Mouse (Mus musculus): ENCODE results near the gene Fbxl16.
A peak's percentile ranks its signal among the peaks of the same experiment; 100 is the strongest.

Gene Fbxl16

DNA sequence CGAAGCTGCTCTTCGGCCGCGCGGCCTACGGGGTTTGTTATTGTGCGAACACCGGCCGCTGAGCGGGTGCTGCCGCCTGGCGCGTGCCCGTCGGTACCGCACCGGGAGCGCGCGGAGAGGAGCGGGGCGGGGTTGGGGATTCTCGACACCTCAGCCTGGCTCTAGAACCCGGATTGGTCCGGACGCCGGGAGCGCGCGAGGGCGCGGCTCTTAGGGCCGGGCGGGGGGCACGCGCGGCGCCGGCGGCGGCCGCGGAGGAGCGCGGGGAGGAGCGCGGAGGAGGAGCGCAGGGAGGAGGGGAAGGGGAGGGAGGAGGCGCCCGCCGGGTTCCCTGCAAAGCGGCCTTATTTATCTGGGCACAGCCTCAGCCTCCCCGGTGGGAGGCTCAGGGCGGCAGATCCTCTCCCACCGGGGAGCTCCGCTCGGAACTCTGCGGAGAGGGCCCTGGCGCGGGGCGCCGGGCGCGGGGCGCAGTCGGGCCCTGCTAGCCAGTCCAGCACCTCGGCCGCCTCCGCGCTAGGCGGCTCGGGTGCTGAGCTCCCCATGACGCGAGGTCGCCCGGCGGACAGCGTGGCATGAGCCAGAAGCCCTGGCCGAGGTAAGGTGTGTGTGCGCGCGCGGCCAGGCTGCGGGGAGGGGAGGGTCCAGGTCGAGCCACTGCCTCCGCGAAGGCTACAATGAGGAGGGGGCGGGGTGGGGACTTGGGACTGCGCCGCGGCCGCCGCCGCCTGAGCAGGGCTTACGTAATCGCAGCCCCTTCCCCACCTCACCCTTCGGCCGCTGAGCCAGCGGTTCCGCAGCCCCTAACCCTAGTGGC lies at the start of gene Fbxl16:
Fbxl16 (plus strand) TSS at position 297 of the 817 bp plus-strand sequence.
- peak; percentile 76 for DNase-seq (ENCODE audit: low spot score)

DNA sequence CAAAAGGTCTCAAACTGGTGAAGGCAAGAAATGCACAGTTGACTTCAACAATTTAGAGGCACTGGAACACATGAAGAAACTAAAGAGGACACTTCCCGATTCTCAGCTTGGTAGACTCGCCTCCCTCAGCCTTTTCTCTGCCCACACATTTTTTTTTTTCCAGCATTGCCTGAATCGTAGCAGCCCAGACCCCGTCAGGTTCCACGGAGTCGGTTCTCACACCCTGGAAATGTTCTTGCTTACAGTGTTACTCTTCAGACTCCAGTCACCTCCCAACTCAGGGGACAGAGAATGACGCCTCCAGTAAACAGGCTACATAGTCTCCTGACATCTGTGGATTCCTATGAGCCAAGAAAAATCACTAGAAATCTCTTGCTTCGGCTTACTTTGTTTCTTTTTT lies 48.7 kb upstream of the Fbxl16 start:
- DNase-seq (ENCODE audit: low spot score), result no peak

DNA sequence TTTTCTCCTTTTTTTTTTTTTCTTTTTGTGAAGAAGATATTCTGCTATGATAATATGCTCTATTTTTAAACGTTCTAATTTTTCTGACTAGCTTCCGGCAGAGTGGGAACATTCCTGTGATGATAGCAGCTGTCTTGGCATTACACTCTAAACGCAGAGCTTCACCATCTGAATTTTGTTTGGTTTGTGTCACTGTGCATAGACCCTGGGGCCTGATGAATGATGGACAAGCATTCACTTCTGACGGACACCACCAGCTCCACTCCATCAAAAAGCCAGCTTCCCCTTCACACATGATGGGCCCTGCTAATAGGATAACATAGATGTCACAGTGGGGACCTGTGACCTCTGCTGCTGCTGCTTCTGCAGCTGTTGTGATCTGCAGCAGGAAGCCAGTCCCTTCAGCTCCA lies 47.3 kb upstream of the Fbxl16 start:
- no peak for DNase-seq (ENCODE audit: low spot score)

DNA sequence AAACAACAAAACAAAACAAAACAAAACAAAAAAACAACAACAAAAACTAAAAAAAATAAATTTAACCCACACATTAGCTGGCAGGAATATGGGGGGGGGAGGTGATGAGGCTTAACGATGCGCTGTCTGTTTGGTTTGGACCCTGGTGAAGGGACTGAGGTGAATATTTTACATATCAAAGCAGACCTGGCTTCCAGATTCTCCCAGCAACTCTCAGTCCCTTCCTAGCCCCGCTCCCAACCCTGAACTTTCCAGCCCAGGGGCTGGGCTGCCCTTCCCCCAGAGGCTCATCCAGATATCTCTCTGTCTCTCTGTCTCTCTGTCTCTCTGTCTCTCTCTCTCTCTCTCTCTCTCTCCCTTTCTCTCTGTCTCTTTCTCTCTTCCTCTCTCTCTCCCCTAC lies 46.3 kb upstream of the Fbxl16 start:
- DNase-seq (ENCODE audit: low spot score), result no peak

DNA sequence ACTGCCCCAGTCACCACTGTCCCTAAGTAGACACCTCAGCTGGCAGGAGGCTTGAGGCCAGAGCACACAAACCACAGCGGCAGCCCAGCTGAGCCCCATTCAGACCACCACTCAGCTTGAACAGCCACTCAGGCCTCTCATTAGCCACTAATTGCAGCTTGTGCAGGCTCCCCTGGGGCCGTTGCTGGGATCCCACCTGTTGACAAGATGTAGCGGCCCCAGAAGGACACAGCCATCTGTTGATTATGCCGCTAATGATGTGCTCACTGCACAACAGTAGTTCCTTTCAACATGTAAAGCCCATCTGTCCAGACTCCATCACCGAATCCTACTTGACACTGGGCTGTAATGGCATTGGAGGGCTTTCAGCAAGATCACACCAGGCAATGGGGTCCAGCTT lies 43.0 kb upstream of the Fbxl16 start:
- DNase-seq (ENCODE audit: low spot score), result no peak

DNA sequence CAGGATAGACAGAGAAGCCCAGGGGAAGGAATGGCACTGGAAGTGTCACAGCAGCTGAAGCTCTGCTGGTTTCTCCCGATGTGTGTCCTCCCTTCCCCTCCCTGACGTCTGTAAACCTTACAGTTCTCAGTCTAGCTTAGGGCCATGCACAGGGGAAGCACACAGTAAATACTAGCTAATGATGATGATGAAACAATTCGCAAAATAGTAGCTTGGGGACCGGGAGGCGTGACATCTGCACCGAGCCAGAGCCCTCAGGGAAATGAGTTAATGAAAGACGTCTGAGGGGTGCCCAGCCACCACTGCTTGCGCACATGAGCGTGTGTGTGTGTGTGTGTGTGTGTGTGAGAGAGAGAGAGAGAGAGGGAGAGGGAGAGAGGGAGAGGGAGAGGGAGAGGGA lies 39.6 kb upstream of the Fbxl16 start:
- no peak for DNase-seq (ENCODE audit: low spot score)

DNA sequence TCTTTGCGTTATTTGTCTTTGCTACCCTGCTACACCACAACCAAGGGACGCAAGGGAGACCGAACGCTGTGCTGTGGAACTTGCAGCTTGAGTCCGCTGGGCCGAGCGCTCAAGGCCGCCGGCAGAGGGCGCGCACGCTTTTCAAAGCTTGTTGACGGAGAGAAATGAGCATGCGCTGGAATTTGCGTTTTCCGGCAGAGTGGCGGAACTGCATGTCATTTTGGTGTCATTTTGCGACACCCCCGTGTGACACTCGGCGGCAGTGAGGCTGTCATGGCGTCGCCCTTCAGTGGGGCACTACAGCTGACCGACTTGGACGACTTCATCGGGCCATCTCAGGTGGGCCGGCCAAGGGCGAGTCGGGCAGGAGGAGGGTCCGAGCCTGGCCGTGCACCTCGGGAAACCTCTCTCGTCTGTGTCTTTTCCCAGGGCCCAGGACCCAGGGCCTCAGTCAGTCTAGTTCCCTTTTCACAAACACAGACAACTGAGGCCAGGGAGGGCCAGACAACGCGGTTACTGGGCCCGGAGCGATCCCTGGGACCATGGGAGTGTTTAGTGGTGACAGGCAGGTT lies 35.2 kb upstream of the Fbxl16 start, which contains the start of gene Narfl:
Narfl (plus strand) TSS at position 228 of the 572 bp plus-strand sequence.
- peak; percentile 99 for DNase-seq (ENCODE audit: low spot score)

DNA sequence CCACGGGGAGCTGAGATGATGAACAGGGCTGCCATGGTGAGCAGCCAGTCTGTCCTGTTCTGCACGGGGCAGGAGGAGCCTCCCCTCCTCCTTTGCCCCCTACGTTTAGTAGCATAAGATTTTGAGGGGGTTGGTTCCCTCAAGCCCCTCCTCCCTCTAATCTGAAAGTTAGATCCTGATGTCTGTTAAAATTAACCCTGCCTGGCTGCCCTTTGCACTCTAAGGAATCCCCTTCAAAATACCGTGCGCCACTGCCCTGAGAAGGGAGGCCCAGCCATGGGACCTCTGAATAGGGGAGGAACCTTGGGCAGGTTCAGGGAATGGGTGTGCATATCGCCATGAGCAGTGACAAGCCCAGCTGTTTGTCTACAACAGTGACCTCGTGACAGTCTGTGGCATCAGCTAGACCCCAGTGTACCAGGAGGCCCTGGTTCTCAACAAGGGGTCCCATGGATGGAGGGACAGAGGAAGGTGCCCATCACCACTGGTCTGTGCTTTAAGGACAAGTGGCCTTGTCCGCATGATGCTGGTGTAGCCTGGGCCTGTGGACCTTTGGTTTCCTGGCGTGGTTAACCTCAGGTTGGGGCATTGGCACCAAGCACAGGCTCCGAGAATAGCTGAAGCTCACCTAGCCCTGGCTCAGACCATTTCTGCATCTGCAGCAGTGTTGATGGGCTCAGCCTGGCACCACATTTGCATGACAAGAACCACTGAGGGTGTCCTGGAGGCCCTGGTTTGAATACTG lies 33.4 kb upstream of the Fbxl16 start:
- DNase-seq (ENCODE audit: low spot score), result no peak

DNA sequence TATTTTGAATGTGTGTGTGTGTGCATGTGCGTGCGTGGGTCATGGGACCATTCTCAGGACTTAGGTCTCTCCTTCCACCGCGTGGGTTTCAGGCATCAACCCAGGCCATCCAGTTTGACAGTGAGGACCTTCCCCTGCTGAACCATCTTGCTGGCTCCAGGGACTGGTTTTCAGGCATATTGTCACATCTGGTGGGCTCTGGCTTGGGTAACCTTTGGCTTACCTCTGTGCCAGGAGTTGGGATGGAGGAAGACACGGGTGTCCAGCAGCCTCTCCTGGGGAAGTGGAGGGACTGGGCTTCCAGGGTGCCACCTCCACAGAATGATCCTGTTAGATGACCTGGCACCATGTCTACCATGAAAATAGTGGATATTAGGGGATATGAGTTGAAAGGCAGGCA lies 30.9 kb upstream of the Fbxl16 start:
- DNase-seq (ENCODE audit: low spot score), result no peak

DNA sequence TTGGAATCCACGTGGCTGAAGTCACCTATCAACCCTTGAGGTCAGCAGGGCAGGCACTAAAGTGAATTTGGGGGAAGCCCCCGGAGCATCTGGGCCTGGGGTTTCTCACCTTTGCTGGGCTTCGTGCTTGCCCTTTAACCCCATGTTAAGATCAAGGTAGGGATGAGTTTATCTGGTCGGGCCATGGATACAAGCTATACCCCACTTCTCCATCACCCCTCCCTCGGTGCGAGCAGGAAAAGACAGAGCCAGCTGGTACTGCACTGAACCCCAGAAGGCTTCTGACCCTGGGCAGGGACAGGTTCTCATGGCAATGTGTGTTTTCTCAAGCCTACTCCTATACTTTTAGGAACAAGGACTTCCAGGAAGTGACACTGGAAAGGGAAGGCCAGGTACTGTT lies 27.5 kb upstream of the Fbxl16 start:
- no peak for DNase-seq (ENCODE audit: low spot score)

DNA sequence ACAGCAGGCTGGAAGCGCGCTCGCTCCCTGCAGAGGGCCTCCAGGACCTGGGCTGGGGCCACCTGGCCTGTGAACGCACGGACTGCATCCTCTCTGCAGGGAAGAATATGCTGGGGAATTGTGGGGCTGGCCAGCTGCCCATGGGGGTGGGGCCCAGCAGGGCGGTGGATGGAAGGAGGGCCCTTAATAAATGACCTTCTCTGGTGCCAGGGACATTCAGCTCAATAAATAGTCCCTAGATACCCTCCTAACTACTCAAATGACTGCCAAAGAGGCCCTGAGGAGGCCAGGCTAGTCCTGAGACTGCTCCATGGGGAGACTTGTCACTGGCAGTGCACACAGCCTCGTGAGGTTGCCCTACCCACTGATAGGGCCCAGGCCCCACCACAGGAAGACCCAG lies 25.8 kb upstream of the Fbxl16 start:
- DNase-seq (ENCODE audit: low spot score), result peak; percentile 71

DNA sequence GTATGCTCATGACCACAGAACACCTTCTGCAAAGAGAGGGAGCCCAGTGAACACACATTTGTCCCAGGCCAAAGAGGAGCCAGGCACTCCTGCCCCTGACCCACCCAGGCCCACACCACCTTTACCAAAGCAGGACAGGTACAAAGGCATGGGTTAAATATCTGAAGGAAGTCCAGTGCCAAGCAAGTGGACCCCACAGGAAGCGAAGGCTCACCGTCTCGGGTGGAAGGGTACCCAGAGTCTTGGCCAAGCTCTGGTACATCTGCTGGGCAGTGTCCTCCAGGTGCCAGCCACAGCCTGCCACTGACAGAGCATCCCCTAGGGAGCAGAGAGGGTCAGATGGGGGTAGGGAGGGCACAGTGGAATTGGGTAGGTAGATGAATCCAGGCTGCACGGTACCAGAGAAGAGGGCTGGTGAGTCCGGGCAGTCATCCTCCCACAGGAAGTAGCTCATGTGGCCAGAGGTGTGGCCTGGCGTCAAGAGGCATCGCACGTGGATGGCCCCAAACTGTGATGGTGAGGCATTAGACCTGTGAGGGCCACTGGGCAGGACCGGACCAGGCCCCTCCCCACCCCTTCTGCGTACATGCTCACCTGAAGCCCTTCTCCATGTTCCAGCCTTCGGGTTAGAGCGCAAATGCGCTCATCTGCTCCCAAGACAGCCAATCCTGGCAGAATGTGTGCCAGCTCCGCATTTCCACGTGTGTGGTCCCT lies 24.9 kb upstream of the Fbxl16 start:
- no peak for DNase-seq (ENCODE audit: low spot score)

DNA sequence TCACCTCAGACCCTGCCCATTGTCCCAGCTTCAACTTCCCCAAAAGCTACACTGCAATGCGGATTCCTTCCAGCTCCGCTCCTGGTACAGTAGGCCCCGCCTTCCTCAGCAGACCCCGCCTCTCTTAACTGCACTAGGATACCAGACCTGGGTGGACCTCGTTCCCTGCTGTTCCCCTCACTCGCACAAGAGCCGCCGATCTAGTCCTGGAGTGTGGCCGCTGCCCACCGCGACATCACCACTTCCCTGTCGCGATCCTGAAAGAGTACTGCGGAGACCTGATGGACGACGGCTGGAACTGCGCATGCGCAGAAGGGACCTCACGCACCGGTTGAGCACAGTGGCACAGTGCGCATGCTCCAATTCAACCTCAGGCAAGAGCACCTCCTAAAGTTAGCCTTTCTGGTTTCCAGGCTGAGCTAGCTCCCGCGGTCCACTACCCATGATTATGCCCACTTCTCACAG lies 23.6 kb upstream of the Fbxl16 start, which contains the start of gene Haghl:
Haghl (minus strand) TSS at position 393 of the 465 bp plus-strand sequence.
- peak; percentile 97 for DNase-seq (ENCODE audit: low spot score)

DNA sequence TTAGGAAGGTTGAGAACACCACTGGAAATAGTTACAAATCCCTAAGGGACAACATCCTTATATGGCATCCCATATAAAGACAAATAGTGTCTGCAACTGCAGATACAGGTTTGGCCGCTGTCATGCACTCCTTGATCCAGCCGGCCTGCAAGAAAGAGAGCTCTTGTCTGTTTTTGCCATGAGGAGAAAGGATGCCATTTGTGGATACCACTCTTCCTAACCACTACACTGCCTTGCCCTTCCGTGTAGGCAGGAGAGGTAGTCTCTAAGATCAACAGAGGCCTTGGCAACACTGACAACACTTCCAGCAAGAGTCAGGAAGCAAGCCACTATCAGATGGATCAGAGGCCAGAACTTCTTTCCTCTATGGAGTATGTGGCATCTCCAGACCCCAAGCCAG lies 22.6 kb upstream of the Fbxl16 start, which contains the start of gene Ccdc78:
Ccdc78 (plus strand) TSS at position 301 of the 400 bp plus-strand sequence.
- no peak for DNase-seq (ENCODE audit: low spot score)

DNA sequence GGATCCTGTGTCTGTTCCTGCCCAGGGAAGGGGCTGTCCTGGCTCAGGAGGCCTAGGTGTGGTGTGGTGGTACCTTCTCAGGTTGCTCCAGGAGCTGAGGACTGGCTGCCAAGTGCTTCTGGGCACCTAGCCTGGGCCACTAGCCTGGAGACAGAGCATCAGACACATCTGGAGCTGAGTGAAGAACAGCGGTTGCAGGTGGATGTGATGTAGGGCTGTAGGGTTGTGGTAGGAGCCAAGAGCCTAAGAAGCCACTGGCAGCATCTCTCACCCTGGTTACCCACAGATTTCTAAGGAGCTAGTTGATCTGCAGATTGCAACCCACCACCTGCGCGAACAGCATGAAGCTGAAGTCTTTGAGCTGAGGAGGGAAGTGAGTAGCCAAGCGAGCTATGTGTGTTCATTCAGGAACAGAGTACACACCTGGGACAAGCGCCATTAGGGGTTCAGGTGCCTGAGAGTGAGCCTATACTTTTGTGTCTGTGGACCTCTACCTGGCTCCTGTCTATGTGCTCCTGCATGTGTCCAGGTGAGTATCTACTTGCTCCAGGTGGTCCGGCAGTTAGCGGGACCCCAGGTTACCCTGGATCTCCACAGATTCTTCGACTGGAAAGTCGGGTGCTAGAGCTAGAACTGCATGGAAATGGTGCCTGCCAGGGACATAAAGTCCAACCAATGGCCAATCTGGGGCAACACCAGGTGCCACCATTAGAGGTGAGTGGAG lies 21.9 kb upstream of the Fbxl16 start:
- DNase-seq (ENCODE audit: low spot score), result no peak

DNA sequence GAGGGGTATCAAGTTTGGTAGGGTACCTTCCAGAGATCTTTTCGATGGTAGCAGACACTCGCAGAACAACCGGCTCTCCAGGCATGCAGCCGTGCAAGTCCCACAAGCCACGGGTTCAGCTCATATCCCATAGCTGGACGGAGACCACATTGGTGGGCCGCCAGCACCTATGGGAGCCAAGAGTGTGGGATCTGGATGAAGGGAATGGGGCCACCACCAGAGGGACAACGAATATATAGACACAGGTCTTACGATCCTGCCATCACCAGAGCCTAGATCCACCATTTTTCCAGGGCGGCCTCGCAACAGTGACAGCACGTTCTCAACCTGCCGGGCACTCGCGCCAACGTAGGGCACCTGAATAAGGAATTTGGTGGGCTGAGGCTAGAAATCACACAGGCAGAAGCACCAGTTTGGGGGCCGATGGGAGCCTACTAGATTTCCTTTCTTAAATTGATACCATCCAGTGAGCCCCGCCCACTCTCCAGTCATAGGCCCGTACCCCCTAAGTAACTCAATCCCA lies 17.5 kb upstream of the Fbxl16 start:
- DNase-seq (ENCODE audit: low spot score), result no peak

DNA sequence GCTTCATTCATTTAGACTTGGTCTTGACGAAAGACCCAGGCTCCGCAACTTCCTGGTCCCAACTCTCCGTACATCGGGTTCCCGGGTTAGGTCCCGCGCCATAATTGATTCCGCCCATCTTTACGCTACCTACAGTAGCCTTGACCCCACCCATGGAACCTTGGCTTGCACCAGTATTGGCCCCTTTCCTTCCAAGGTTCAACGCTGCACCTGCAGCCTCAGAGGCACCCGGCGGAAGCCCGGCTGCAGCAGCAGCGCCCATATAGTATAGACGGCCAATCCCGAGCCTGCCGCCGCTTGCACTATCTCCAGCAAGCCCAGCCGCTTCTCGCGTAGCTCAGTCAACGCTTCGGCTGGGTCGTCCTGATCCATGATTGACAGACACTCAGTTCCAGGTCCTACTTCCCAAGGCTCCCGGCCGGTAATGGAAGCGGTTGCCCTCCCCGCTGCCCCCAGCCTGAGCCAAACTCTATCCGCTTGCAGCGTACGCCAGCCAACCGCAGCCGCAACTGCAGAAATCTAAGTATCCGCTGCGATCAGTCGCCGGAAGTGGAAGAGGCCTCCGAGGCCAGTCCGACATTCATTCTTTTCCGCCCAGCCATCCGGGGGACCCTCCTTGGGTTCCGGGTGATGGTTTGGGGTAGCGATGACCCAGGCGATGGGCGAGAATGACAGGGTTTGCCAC lies 16.9 kb upstream of the Fbxl16 start:
- peak; percentile 89 for DNase-seq (ENCODE audit: low spot score)

DNA sequence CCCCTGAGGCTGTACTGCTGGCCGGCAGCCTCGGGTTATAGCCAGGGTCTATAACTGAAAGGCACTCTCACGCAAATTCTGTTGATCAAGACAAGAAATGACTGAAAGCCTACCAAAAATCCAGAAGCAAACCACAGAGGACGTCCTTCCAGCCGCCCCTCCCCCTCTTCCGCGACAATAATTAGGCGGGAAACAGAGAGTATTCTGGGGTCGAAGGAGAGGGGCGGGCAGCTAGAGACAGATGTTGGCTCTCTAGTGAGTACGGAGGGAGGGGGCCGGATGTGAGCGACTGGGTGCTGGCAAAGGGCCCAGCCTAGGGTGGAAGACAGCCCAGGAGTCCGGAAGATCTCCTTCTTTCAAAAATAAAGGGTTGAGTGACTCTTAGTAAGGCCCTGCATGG lies 16.3 kb upstream of the Fbxl16 start, which contains the start of gene Fam173a:
Fam173a (minus strand) TSS at position 287 of the 400 bp plus-strand sequence.
- peak; percentile 86 for DNase-seq (ENCODE audit: low spot score)

DNA sequence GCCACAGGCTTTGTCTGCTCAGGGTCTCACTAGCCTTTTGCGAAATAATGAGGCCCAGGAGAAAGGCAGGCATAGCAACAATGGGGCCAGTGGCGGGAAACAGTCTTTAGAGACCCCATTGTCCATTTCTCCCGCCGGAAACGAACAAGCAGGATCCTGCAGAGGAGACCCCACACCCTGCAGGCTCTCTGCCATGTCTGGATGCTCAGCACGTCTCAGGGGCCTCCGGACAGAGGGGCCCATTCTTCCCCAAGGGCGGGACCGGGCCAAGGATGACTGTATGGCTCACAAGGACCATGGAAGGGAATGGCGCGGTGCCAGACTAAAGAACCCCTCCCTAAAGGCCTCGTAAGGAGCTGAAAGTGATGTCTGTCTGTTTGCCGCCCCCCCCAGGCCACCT lies 14.7 kb upstream of the Fbxl16 start:
- DNase-seq (ENCODE audit: low spot score), result peak; percentile 59

DNA sequence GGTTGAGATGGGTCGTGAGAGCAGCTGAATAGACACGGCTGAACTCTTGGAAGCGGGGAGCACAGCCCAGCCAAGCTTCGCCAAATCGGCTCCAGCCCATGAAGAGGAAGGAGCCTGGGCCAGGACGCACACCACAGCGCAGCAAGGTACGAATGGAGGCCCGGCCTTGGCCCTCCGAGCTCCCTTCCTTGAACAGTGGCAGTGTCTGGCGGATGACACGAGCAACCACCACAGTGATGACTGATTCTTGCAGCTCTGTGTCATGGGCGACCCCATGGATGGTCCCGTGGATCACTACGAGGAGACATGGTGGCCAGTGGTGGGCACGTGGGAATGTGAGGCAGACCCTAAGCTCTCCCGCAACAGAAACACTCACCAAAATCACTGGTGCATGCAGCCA lies 13.9 kb upstream of the Fbxl16 start:
- DNase-seq (ENCODE audit: low spot score), result no peak

All from testis, postnatal 10 days (tissue).